Mouse (Mus musculus) E14TG2a.4 (cell line): ENCODE measurements around the gene Frmd5.

Source experiments
- CTCF ChIP-seq: conservative IDR thresholded peaks from 2 replicates; pipeline ENCODE4 v1.5.1; 2014; ENCODE audit warnings: low read length
- NANOG ChIP-seq: IDR thresholded peaks from 2 replicates; pipeline ENCODE4 v1.6.1; 2014; ENCODE audit warnings: borderline replicate concordance, low read length, mixed read lengths

DNA sequence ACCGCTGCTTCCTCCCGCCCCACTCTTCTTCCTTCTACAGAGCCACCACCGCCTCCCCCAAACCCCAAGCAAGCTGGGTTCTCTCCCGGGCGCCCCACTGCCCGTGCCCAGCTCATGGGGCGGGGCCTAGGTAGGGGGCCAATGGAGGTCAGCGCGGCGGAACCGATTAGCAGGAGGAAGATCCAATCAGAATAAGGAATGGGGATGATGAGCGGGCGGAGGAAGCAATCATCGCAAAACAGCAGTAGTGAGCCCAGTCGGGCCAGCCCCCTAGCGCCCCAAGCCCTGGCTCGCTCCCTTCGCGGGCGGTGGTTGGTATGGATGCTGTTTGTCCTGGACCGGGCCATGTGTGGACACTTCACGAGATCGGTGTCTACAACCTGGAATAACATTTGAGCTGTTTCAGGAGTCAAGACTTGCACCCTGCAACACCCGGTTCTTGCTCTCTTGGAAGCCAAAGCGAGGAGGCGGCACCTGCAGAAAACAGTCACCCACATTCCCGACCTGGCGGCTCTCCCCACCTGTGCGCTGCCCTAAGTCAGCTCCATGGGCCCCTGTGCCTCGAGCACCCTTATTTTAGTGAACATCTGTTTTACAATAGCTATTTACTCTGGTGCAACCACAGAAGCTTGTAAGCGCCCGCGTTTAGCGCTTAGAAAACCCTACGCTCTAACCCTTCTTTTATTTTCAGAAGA is at the start of gene Frmd5:
- no peak for TF ChIP-seq CTCF
- no peak for TF ChIP-seq NANOG
